Mouse (Mus musculus) naive thymus-derived CD4-positive, alpha-beta T cell, adult 2 months (primary cell): ENCODE data around the gene Arcn1.

ENCODE experiments used
- DNase-seq: peaks from one replicate; pipeline ENCODE4 v3.0.0-alpha.2; 2011; ENCODE audit warnings: low read depth

The Arcn1 gene

GRCm38 (mm10) chr9:44767101-44768028 is at the start of gene Arcn1, which contains the start of gene Ift46:
Arcn1 (minus strand) TSS chr9:44767845.
Ift46 (plus strand) TSS chr9:44767908.
- peak; percentile 91 for DNase-seq

- DNase-seq = no peak
Observed at GRCm38 (mm10) chr9:44814179-44814578, 46.5 kb upstream of the Arcn1 start.

- DNase-seq = no peak
Observed at GRCm38 (mm10) chr9:44810316-44810715, 42.7 kb upstream of the Arcn1 start.

GRCm38 (mm10) chr9:44807778-44808177 is 40.1 kb upstream of the Arcn1 start:
- DNase-seq = no peak

GRCm38 (mm10) chr9:44807141-44807540 is 39.5 kb upstream of the Arcn1 start:
- no peak for DNase-seq

GRCm38 (mm10) chr9:44805536-44805935 is 37.9 kb upstream of the Arcn1 start:
- DNase-seq = no peak

GRCm38 (mm10) chr9:44804678-44805077 is 37.0 kb upstream of the Arcn1 start:
- no peak for DNase-seq

- DNase-seq = no peak
Observed at GRCm38 (mm10) chr9:44802808-44803450, 35.3 kb upstream of the Arcn1 start, which contains the start of gene Ttc36. Ttc36 (minus strand) TSS chr9:44803072.

GRCm38 (mm10) chr9:44801669-44802068 is 34.0 kb upstream of the Arcn1 start:
- DNase-seq = no peak

GRCm38 (mm10) chr9:44799958-44800324 is 32.3 kb upstream of the Arcn1 start:
- DNase-seq = no peak

GRCm38 (mm10) chr9:44799102-44799957 is 31.7 kb upstream of the Arcn1 start, which contains the start of gene Tmem25:
Tmem25 (minus strand) TSS chr9:44799307.
- DNase-seq = peak; percentile 55

GRCm38 (mm10) chr9:44798298-44798697 is 30.7 kb upstream of the Arcn1 start:
- no peak for DNase-seq

GRCm38 (mm10) chr9:44792842-44793241 is 25.2 kb upstream of the Arcn1 start:
- no peak for DNase-seq

GRCm38 (mm10) chr9:44772750-44773651 is 5.4 kb upstream of the Arcn1 start:
- peak; percentile 97 for DNase-seq

GRCm38 (mm10) chr9:44772392-44772749 is 4.7 kb upstream of the Arcn1 start:
- DNase-seq = no peak

- peak; percentile 21 for DNase-seq
Observed at GRCm38 (mm10) chr9:44771376-44771775, 3.7 kb upstream of the Arcn1 start.

- peak; percentile 42 for DNase-seq
Observed at GRCm38 (mm10) chr9:44768029-44768394, 367 bp upstream of the Arcn1 start.

GRCm38 (mm10) chr9:44760873-44761272 is 6.8 kb downstream of the Arcn1 start:
- DNase-seq = no peak

- no peak for DNase-seq
Observed at GRCm38 (mm10) chr9:44748473-44748872, 19.2 kb downstream of the Arcn1 start.

GRCm38 (mm10) chr9:44747341-44747740 is 20.3 kb downstream of the Arcn1 start:
- no peak for DNase-seq

- DNase-seq = no peak
Observed at GRCm38 (mm10) chr9:44746666-44747065, 21.0 kb downstream of the Arcn1 start.
